Mouse (Mus musculus) kidney, adult 2 months (tissue): ENCODE data around the gene Pdgfb. TPM values are rescaled to one million over a fixed set of nuclear protein-coding genes. Genes with fewer than 3 reads are reported as not detected.

Source experiments
- DNase-seq: peaks from one replicate; pipeline ENCODE4 v3.0.0; 2021
- H3K27ac ChIP-seq: fragments of 200-500 bp; 2 replicates; pipeline ENCODE4 v1.5.1; 2012; ENCODE audit warnings: low read depth, low read length, control low read depth, inconsistent platforms; ENCODE audit not compliant: insufficient read depth
- H3K27me3 ChIP-seq: fragments of 200-500 bp; replicated peaks from 2 replicates; pipeline ENCODE4 v1.6.1; 2012; ENCODE audit warnings: mild to moderate bottlenecking, moderate library complexity, low read length, inconsistent platforms; ENCODE audit not compliant: control insufficient read depth, insufficient read depth
- H3K36me3 ChIP-seq: fragments of 200-500 bp; 2 replicates; pipeline ENCODE4 v1.6.1; 2012; ENCODE audit warnings: mild to moderate bottlenecking, moderate library complexity, low read length, inconsistent platforms; ENCODE audit not compliant: control insufficient read depth, insufficient read depth
- H3K4me1 ChIP-seq: fragments of 200-500 bp; 2 replicates; pipeline ENCODE4 v1.6.1; 2011; ENCODE audit warnings: low read length; ENCODE audit not compliant: control insufficient read depth, insufficient read depth
- H3K4me3 ChIP-seq: fragments of 200-500 bp; 2 replicates; pipeline ENCODE4 v1.5.1; 2011; ENCODE audit warnings: mild to moderate bottlenecking, low read depth, low read length, control low read depth; ENCODE audit not compliant: insufficient read depth
- CTCF ChIP-seq: fragments of 200-500 bp; conservative IDR thresholded peaks from 2 replicates; pipeline ENCODE4 v1.5.1; 2011; ENCODE audit warnings: low read depth, mild to moderate bottlenecking, control low read depth, low read length, moderate library complexity, mixed read lengths; ENCODE audit not compliant: insufficient read depth, insufficient read length
- POLR2A ChIP-seq: fragments of 200-500 bp; IDR thresholded peaks from one replicate; pipeline ENCODE4 v1.6.1; 2011; ENCODE audit warnings: low read depth, low read length, control low read depth
- whole genome bisulfite sequencing: fragments of 180-500 bp; shearing (Covaris S2); methylation state at CpG from one replicate; pipeline ENCODE4 v1.1.7; 2018; 5-methylcytosine and 5-hydroxymethylcytosine counted together
- polyA plus RNA-seq: library from polyadenylated mRNA; depleted of rRNA; stranded (reverse); fragments of >200 nt; gene quantifications from 2 replicates; pipeline ENCODE4 v1.2.3, GENCODE M21; 2012

Gene Pdgfb
- polyA plus RNA-seq, 1 experiment, result 33.4 TPM

DNA sequence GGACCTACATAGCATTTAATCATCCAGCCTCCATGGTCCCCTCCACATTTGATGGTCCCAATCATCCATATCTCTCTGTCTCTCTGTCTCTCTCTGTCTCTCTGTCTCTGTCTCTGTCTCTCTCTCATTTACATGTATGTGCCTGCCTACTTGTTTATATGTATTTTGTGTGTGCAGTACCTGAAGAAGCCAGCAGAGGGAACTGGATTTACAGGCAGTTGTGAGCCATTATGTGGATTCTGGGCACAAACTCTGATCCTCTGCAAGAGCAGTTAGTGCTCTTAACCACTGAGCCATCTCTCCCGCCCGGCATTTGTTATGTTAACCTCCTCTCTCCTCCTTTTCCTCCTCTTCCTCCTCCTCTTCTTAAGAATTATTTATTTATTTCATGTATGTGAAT is 31.0 kb upstream of the Pdgfb start:
- no peak overlapping the region for H3K4me3 ChIP-seq
- H3K36me3 ChIP-seq, result no peaks in the 10 kb centered on the region
- H3K4me1 ChIP-seq, result no peaks in the 10 kb centered on the region
- DNase-seq, result no peak
- no peaks in the 10 kb centered on the region for H3K27me3 ChIP-seq
- 100% methylated on average over 2 of the region's 2 CpGs for WGBS
- TF ChIP-seq POLR2A, result no peak
- no peak for TF ChIP-seq CTCF
- H3K27ac ChIP-seq, result no peak overlapping the region

DNA sequence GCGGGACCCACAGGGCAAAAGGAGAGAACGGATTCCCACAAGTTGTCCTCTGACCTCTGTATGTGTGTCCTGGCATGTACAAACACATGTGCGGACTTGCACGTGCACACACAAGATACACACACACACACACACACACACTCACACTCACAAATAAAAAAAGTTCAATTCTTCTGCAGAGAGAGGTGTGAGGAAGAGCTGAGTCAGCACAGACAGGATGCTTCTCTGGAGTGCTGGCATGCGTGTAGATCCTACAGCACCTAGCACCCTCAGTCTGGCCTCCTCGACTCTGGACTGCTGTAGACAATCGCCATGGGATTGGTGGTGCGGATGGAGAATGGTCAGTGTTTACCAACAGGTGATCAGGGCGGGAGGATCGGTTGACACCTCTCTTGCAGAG is 29.5 kb upstream of the Pdgfb start:
- Histone ChIP-seq H3K4me1 (no peaks in the 10 kb centered on the region), H3K36me3 (no peaks in the 10 kb centered on the region), H3K27me3 (no peaks in the 10 kb centered on the region), H3K27ac (no peak overlapping the region), H3K4me3 (no peak overlapping the region)
- DNase-seq, result no peak
- no peak for TF ChIP-seq CTCF
- TF ChIP-seq POLR2A, result no peak
- 89% methylated on average over 10 of the region's 10 CpGs for WGBS

DNA sequence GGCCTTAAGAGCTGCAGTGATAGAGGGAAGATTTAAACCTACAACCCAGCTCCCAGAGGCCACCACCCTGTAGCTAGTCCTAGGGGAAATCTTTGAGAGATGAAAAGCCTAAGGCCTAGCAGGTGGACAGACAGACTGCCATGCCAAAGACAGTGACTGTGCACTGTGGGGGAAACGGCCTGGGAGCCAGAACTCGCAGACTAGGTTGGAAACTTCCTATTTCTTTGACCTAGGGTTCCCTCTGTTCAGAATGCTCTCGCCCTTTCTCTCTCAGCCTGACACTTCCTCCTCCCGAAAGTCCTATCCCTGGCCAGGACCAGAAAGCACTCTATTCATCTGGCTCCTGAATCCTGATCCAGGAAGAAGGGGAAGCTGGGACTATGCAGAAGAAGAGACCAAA is 27.4 kb upstream of the Pdgfb start:
- no peaks in the 10 kb centered on the region for H3K4me1 ChIP-seq
- no peak overlapping the region for H3K27ac ChIP-seq
- H3K36me3 ChIP-seq, result no peaks in the 10 kb centered on the region
- DNase-seq, result no peak
- 71% methylated on average over 4 of the region's 4 CpGs for WGBS
- H3K4me3 ChIP-seq, result no peak overlapping the region
- no peaks in the 10 kb centered on the region for H3K27me3 ChIP-seq
- TF ChIP-seq POLR2A (no peak), CTCF (no peak)

DNA sequence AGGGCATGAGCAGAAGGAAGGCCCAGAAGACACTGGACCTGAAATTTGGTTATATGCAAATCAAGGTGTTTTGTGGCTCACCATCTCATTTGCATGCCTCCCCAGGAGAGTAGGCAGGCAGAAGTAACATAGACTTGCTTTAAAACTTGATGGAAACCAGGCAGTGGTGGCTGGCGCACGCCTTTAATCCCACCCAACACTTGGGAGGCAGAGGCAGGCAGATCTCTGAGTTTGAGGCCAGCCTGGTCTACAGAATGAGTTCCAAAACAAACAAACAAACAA is 23.3 kb upstream of the Pdgfb start:
- H3K4me1 ChIP-seq, result no peaks in the 10 kb centered on the region
- TF ChIP-seq POLR2A (no peak), CTCF (no peak)
- WGBS, result 93% methylated on average over 2 of the region's 2 CpGs
- H3K27ac ChIP-seq, result no peak overlapping the region
- no peak for DNase-seq
- H3K4me3 ChIP-seq, result no peak overlapping the region
- no peaks in the 10 kb centered on the region for H3K27me3 ChIP-seq
- H3K36me3 ChIP-seq, result no peaks in the 10 kb centered on the region

DNA sequence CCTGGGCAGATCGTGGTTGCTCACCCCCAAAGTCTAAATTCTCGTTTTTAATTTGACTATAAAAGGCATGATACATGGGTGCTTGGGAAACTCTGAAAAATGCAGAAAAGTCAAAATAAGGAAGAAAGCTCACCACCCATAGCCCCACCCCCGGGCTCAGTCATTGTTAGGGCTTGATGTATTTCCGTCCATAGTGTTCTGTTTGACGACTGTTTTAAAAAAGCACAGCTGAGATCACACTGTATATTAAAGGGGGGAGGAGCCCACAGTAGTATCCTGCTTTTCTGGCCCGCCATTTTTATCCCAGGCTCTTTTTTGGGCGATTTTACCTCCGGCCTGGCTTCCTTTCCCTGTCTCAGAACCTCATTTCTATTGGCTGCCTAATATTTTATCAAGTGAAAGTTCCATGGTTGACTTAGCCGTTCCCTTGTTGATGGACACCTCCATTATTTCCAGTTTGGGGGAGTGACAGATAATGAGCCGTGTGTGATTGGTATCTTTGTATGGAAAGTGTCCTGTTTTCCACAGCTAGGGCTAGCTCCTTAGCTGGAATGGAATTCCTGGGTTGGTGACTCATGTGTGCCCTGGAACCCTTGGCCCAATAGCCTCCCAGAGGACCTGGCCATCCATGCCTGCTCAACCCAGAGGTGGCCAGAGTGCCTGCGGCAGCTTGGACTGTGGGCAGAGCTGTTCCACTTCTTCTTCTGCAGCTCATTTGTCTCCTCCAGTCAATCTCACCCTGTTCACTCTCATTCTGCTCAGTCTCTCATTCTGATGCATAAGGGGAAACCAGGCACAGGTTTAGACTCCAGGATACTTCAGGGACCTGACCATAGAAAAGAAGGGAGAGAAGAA is 22.7 kb upstream of the Pdgfb start:
- TF ChIP-seq CTCF (no peak), POLR2A (no peak)
- Histone ChIP-seq H3K36me3 (no peaks in the 10 kb centered on the region), H3K27me3 (no peaks in the 10 kb centered on the region), H3K4me3 (no peak overlapping the region), H3K4me1 (no peaks in the 10 kb centered on the region), H3K27ac (no peak overlapping the region)
- 75% methylated on average over 11 of the region's 11 CpGs for WGBS
- DNase-seq, result no peak

DNA sequence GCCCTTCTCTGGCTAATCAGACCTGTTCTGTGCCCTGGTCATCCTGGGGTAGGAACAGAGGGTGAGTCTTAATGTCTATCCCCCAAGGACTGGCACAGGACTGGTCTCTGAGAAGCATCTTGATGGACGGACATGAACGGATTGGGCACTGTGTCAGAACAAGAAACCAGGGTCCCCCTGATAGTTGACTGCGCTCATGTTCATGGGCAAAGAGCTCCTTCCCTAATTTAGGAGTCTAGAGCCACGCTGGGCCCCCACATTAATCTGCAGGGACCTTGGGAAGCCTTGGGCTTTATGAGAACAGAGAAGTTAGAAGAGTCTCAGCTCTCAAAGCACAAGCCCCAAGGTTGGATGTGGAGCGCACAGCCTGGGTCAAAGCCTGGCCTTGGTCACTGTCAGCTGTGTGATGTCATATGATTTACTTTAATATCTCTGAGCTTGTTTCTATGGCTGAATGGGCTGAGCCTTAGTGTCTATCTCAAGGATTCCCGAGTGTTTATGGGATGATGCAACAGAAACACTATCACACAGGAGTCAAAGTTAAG is 20.6 kb upstream of the Pdgfb start:
- 89% methylated on average over 6 of the region's 6 CpGs for WGBS
- no peaks in the 10 kb centered on the region for H3K4me1 ChIP-seq
- H3K4me3 ChIP-seq, result no peak overlapping the region
- TF ChIP-seq CTCF, result no peak
- TF ChIP-seq POLR2A, result no peak
- DNase-seq, result no peak
- H3K27me3 ChIP-seq, result no peaks in the 10 kb centered on the region
- no peak overlapping the region for H3K27ac ChIP-seq
- H3K36me3 ChIP-seq, result no peaks in the 10 kb centered on the region

DNA sequence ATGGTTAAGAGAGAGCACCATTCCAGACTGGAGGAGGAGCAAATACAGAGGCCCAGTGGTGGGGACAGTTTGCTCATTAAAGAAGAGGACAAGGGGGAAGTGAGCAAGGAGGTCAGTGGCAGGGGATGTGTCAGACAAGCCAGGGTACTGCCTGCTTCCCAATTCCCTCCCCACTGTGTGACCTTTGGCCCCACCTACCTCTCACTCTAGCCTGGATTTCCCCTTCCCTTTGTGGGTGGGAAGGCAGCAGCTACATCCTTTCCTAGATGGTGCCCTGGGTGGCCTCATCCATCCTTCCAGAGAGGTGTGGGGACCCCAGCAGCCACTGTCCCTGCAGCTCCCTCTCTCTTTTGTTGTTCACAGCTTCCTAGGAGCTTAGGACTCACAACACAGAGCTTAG is 20.1 kb upstream of the Pdgfb start:
- Histone ChIP-seq H3K27ac (no peak overlapping the region), H3K4me1 (no peaks in the 10 kb centered on the region), H3K27me3 (no peaks in the 10 kb centered on the region), H3K4me3 (no peak overlapping the region), H3K36me3 (no peaks in the 10 kb centered on the region)
- DNase-seq, result peak; percentile 32
- TF ChIP-seq POLR2A (no peak), CTCF (no peak)
